Mouse (Mus musculus) kidney, adult 2 months (tissue): ENCODE measurements around the gene C2cd3. TPM values are rescaled to one million over a fixed set of nuclear protein-coding genes. Genes with fewer than 3 reads are reported as not detected.
A peak's percentile ranks its signal among the peaks of the same experiment; 100 is the strongest.

ENCODE experiments used
- DNase-seq: peaks from one replicate; pipeline ENCODE4 v3.0.0; 2021
- H3K27ac ChIP-seq: fragments of 200-500 bp; 2 replicates; pipeline ENCODE4 v1.5.1; 2012; ENCODE audit warnings: low read depth, low read length, control low read depth, inconsistent platforms; ENCODE audit not compliant: insufficient read depth
- H3K27me3 ChIP-seq: fragments of 200-500 bp; replicated peaks from 2 replicates; pipeline ENCODE4 v1.6.1; 2012; ENCODE audit warnings: mild to moderate bottlenecking, moderate library complexity, low read length, inconsistent platforms; ENCODE audit not compliant: control insufficient read depth, insufficient read depth
- H3K36me3 ChIP-seq: fragments of 200-500 bp; 2 replicates; pipeline ENCODE4 v1.6.1; 2012; ENCODE audit warnings: mild to moderate bottlenecking, moderate library complexity, low read length, inconsistent platforms; ENCODE audit not compliant: control insufficient read depth, insufficient read depth
- H3K4me1 ChIP-seq: fragments of 200-500 bp; 2 replicates; pipeline ENCODE4 v1.6.1; 2011; ENCODE audit warnings: low read length; ENCODE audit not compliant: control insufficient read depth, insufficient read depth
- H3K4me3 ChIP-seq: fragments of 200-500 bp; 2 replicates; pipeline ENCODE4 v1.5.1; 2011; ENCODE audit warnings: mild to moderate bottlenecking, low read depth, low read length, control low read depth; ENCODE audit not compliant: insufficient read depth
- CTCF ChIP-seq: fragments of 200-500 bp; conservative IDR thresholded peaks from 2 replicates; pipeline ENCODE4 v1.5.1; 2011; ENCODE audit warnings: low read depth, mild to moderate bottlenecking, control low read depth, low read length, moderate library complexity, mixed read lengths; ENCODE audit not compliant: insufficient read depth, insufficient read length
- POLR2A ChIP-seq: fragments of 200-500 bp; IDR thresholded peaks from one replicate; pipeline ENCODE4 v1.6.1; 2011; ENCODE audit warnings: low read depth, low read length, control low read depth
- WGBS: fragments of 180-500 bp; shearing (Covaris S2); methylation state at CpG from one replicate; pipeline ENCODE4 v1.1.7; 2018; 5-methylcytosine and 5-hydroxymethylcytosine counted together
- polyA plus RNA-seq: library from polyadenylated mRNA; depleted of rRNA; stranded (reverse); fragments of >200 nt; gene quantifications from 2 replicates; pipeline ENCODE4 v1.2.3, GENCODE M21; 2012

Gene C2cd3
- polyA plus RNA-seq, 1 experiment: 16.8 TPM

- TF ChIP-seq POLR2A (no peak), CTCF (no peak)
- no peak for DNase-seq
- WGBS: 84% methylated on average over 4 of the region's 4 CpGs
- no peak overlapping the region for H3K27ac ChIP-seq
- peaks cover 5% of the 10 kb centered on the region for H3K36me3 ChIP-seq
- no peaks in the 10 kb centered on the region for H3K4me1 ChIP-seq
- no peak overlapping the region for H3K4me3 ChIP-seq
- H3K27me3 ChIP-seq: no peaks in the 10 kb centered on the region
Observed at GRCm38 (mm10) chr7:100443728-100444127, 71.7 kb downstream of the C2cd3 start.

- no peaks in the 10 kb centered on the region for H3K4me1 ChIP-seq
- no peak overlapping the region for H3K27ac ChIP-seq
- no peaks in the 10 kb centered on the region for H3K27me3 ChIP-seq
- no peak for DNase-seq
- H3K36me3 ChIP-seq: peaks cover 2% of the 10 kb centered on the region
- WGBS: 97% methylated on average over 5 of the region's 5 CpGs
- no peak for TF ChIP-seq CTCF
- TF ChIP-seq POLR2A: no peak
- no peak overlapping the region for H3K4me3 ChIP-seq
Observed at GRCm38 (mm10) chr7:100446271-100446670, 74.2 kb downstream of the C2cd3 start.

GRCm38 (mm10) chr7:100448530-100448929 is 76.5 kb downstream of the C2cd3 start:
- no peak overlapping the region for H3K4me3 ChIP-seq
- no peak overlapping the region for H3K27ac ChIP-seq
- H3K36me3 ChIP-seq: peaks cover 4% of the 10 kb centered on the region
- no peaks in the 10 kb centered on the region for H3K27me3 ChIP-seq
- 91% methylated on average over 12 of the region's 12 CpGs for WGBS
- H3K4me1 ChIP-seq: no peaks in the 10 kb centered on the region
- no peak for DNase-seq
- no peak for TF ChIP-seq CTCF
- no peak for TF ChIP-seq POLR2A

- H3K4me1 ChIP-seq: no peaks in the 10 kb centered on the region
- no peak for TF ChIP-seq CTCF
- H3K27ac ChIP-seq: no peak overlapping the region
Observed at GRCm38 (mm10) chr7:100448985-100449384, 77.0 kb downstream of the C2cd3 start.

GRCm38 (mm10) chr7:100458153-100458552 is 86.1 kb downstream of the C2cd3 start:
- H3K27me3 ChIP-seq: no peaks in the 10 kb centered on the region
- no peak overlapping the region for H3K27ac ChIP-seq
- peaks cover 18% of the 10 kb centered on the region for H3K4me1 ChIP-seq
- no peak for DNase-seq
- WGBS: 58% methylated on average over 1 of the region's 1 CpGs
- no peak overlapping the region for H3K4me3 ChIP-seq
- TF ChIP-seq CTCF: no peak
- no peak for TF ChIP-seq POLR2A
- H3K36me3 ChIP-seq: 0 out of 2 replicates have a peak, but pooled peaks cover under 1% of the 10 kb centered on the region

More at GRCm38 (mm10) chr7:100448985-100449384, 77.0 kb downstream of the C2cd3 start:
- WGBS: 92% methylated on average over 3 of the region's 3 CpGs
- DNase-seq: no peak
- H3K4me3 ChIP-seq: no peak overlapping the region
- no peaks in the 10 kb centered on the region for H3K27me3 ChIP-seq
- peaks cover 4% of the 10 kb centered on the region for H3K36me3 ChIP-seq

GRCm38 (mm10) chr7:100459862-100460261 is 87.8 kb downstream of the C2cd3 start:
- no peak for DNase-seq
- H3K4me1 ChIP-seq: peaks cover 34% of the 10 kb centered on the region
- H3K36me3 ChIP-seq: no peaks in the 10 kb centered on the region
- no peaks in the 10 kb centered on the region for H3K27me3 ChIP-seq
- 97% methylated on average over 3 of the region's 3 CpGs for WGBS
- no peak overlapping the region for H3K27ac ChIP-seq
- TF ChIP-seq POLR2A (no peak), CTCF (no peak)
- H3K4me3 ChIP-seq: no peak overlapping the region

GRCm38 (mm10) chr7:100461621-100462151 is 89.7 kb downstream of the C2cd3 start:
- H3K4me3 ChIP-seq: no peak overlapping the region
- TF ChIP-seq CTCF (no peak), POLR2A (no peak)
- DNase-seq: peak; percentile 86
- H3K36me3 ChIP-seq: no peaks in the 10 kb centered on the region
- WGBS: 37% methylated on average over 6 of the region's 6 CpGs
- peaks cover 49% of the 10 kb centered on the region for H3K4me1 ChIP-seq
- no peaks in the 10 kb centered on the region for H3K27me3 ChIP-seq
- H3K27ac ChIP-seq: peak overlapping the region; percentile 39
